Mouse (Mus musculus): ENCODE measurements around the gene Clstn2. TPM values are rescaled to one million over a fixed set of nuclear protein-coding genes. Genes with fewer than 3 reads are reported as not detected.

Clstn2 gene
- 100 to 1,000 TPM; 142 to 154 TPM for total RNA-seq (2021)
- long read RNA-seq, partial matches to known transcripts = 3 of 27 reads
- long read RNA-seq, other reads (novel, unspliced or antisense) = 24 of 27 reads

- peak; percentile 68 to 76 for DNase-seq (ENCODE audit: low spot score in 2 of 2)
Observed at GRCm38 (mm10) chr9:98032573-98033272, at the start of gene Clstn2. Gene Clstn2 (minus strand): TSS chr9:98033181.

- no peak for DNase-seq (ENCODE audit: low spot score in 2 of 2)
Observed at GRCm38 (mm10) chr9:98067767-98068166, 34.8 kb upstream of the Clstn2 start.

GRCm38 (mm10) chr9:98061646-98062045 lies 28.7 kb upstream of the Clstn2 start:
- no peak for DNase-seq (ENCODE audit: low spot score in 2 of 2)

GRCm38 (mm10) chr9:98057291-98057690 lies 24.3 kb upstream of the Clstn2 start:
- DNase-seq (ENCODE audit: low spot score in 2 of 2) = no peak

GRCm38 (mm10) chr9:98051343-98051742 lies 18.4 kb upstream of the Clstn2 start:
- no peak for DNase-seq (ENCODE audit: low spot score in 2 of 2)

- DNase-seq (ENCODE audit: low spot score in 2 of 2) = no peak
Observed at GRCm38 (mm10) chr9:98033273-98033855, 383 bp upstream of the Clstn2 start.

- DNase-seq (ENCODE audit: low spot score in 2 of 2) = peak in 1 of 2 experiments; percentile 35
Observed at GRCm38 (mm10) chr9:98031898-98032572, 946 bp downstream of the Clstn2 start.

- DNase-seq (ENCODE audit: low spot score in 2 of 2) = peak; percentile 53 to 60
Observed at GRCm38 (mm10) chr9:98030715-98031114, 2.3 kb downstream of the Clstn2 start.

GRCm38 (mm10) chr9:98025548-98025947 lies 7.4 kb downstream of the Clstn2 start:
- no peak for DNase-seq (ENCODE audit: low spot score in 2 of 2)

GRCm38 (mm10) chr9:98023069-98023468 lies 9.9 kb downstream of the Clstn2 start:
- DNase-seq (ENCODE audit: low spot score in 2 of 2) = no peak

GRCm38 (mm10) chr9:98019876-98020275 lies 13.1 kb downstream of the Clstn2 start:
- no peak for DNase-seq (ENCODE audit: low spot score in 2 of 2)

- DNase-seq (ENCODE audit: low spot score in 2 of 2) = no peak
Observed at GRCm38 (mm10) chr9:98018687-98019086, 14.3 kb downstream of the Clstn2 start.

- no peak for DNase-seq (ENCODE audit: low spot score in 2 of 2)
Observed at GRCm38 (mm10) chr9:98016576-98016975, 16.4 kb downstream of the Clstn2 start.

GRCm38 (mm10) chr9:97996349-97996748 lies 36.6 kb downstream of the Clstn2 start:
- DNase-seq (ENCODE audit: low spot score in 2 of 2) = peak; percentile 36 to 39

GRCm38 (mm10) chr9:97995723-97996122 lies 37.3 kb downstream of the Clstn2 start:
- no peak for DNase-seq (ENCODE audit: low spot score in 2 of 2)

- peak; percentile 27 to 28 for DNase-seq (ENCODE audit: low spot score in 2 of 2)
Observed at GRCm38 (mm10) chr9:97992131-97992530, 40.9 kb downstream of the Clstn2 start.

GRCm38 (mm10) chr9:97977339-97977738 lies 55.6 kb downstream of the Clstn2 start:
- no peak for DNase-seq (ENCODE audit: low spot score in 2 of 2)

GRCm38 (mm10) chr9:97974801-97975347 lies 58.1 kb downstream of the Clstn2 start:
- DNase-seq (ENCODE audit: low spot score in 2 of 2) = peak in 1 of 2 experiments; percentile 13

- DNase-seq (ENCODE audit: low spot score in 2 of 2) = peak in 1 of 2 experiments; percentile 53
Observed at GRCm38 (mm10) chr9:97966691-97967090, 66.3 kb downstream of the Clstn2 start.

- DNase-seq (ENCODE audit: low spot score in 2 of 2) = no peak
Observed at GRCm38 (mm10) chr9:97957508-97957907, 75.5 kb downstream of the Clstn2 start.

GRCm38 (mm10) chr9:97956407-97957106 lies 76.4 kb downstream of the Clstn2 start:
- no peak for DNase-seq (ENCODE audit: low spot score in 2 of 2)

All from layer of hippocampus, postnatal 10 days (tissue).